Mouse (Mus musculus) spleen, postnatal 4 days (tissue): ENCODE measurements around the gene Igfbp2.

ENCODE experiments used
- DNase-seq, 2 experiments: peaks; one replicate each; pipeline ENCODE4 v3.0.0; 2022; ENCODE audit warnings: low spot score in 2 of 2

Gene Igfbp2

GRCm38 (mm10) chr1:72823751-72824706, at the start of gene Igfbp2:
TSS of gene Igfbp2 (plus strand) at chr1:72824503.
- no peak for DNase-seq

GRCm38 (mm10) chr1:72778789-72779188, 45.5 kb upstream of the Igfbp2 start:
- no peak for DNase-seq

DNA sequence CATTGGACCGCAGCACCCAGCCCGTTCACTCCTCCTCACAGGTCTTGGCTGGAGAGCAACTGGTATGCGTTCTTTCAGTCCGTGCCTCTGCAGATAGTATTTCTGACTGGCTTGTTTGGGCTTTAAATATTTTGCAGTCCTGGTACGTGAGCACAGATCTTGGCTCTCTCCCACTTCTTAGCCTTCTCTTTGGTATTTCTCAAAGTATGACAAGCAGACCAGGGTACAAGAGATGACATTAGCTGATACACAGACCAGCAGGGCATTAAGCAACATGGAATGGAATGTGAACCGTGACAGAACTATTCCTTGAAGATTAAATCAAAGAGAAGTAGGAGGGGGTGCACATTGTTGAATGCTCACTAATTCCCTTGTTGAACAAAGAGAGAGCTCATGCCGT, 43.6 kb upstream of the Igfbp2 start:
- no peak for DNase-seq

DNA sequence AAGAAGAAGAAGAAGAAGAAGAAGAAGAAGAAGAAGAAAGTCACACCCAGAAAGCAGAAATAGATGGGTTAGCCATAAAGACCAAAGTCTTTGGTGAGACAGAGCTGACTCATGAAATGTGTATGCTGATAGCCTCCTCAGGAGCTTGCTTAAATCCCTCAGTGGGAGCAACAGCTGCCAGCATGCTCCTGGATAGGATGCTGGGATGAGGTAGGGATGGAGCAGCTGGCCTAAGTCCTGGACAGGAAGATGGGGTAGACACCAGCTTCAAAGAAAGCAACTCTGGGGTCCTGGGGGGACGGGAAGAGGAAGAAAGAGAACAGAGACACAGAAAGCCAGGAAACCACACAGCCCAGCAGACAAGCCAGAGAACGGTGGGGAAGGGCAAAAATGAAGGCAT, 41.0 kb upstream of the Igfbp2 start:
- DNase-seq: no peak

DNA sequence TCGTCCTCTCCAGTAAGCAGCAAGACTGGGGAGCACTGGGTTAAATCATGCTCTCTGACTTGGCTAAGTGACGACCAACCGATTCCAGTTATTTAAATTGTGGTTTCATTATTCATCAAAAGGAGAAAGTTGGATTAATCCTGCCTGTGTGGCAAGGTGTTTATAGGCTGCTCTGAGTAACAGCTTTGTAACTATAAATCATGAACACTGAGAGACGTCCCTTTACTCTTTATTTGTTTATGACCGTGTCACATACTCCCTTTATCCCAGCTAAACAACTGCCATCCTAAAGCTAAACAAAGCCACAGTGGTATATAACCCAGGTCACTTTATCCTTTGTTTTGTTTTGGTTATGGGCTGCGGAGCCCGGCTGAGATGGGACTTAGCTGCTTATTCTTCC, 40.3 kb upstream of the Igfbp2 start:
- no peak for DNase-seq

DNA sequence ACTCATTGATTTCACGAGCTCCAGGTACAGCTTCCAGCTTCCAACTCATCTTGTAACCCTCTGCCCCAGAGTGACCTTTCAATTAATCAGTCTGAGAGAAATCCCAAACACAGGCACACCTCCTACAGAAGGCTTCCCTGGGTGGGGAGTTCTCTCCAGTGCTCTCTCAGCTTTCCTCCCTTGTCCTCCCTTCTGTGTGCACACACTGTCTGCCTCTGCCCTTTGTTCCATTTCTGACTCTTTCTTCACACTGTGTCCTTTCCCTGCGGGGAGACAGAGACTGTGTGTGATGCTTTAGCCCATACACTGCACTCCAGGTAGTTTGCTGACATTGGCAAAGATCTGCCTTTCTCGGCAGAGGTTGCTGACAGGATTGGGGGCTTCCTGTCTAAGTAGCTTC, 33.6 kb upstream of the Igfbp2 start:
- DNase-seq: no peak

- no peak for DNase-seq
These were observed 32.6 kb upstream of the Igfbp2 start for GRCm38 (mm10) chr1:72791743-72792142.

- no peak for DNase-seq
These were observed 32.0 kb upstream of the Igfbp2 start for GRCm38 (mm10) chr1:72792262-72792661.

GRCm38 (mm10) chr1:72793230-72793629, 31.1 kb upstream of the Igfbp2 start:
- DNase-seq: no peak

- no peak for DNase-seq
These were observed 28.2 kb upstream of the Igfbp2 start for GRCm38 (mm10) chr1:72796128-72796527.

DNA sequence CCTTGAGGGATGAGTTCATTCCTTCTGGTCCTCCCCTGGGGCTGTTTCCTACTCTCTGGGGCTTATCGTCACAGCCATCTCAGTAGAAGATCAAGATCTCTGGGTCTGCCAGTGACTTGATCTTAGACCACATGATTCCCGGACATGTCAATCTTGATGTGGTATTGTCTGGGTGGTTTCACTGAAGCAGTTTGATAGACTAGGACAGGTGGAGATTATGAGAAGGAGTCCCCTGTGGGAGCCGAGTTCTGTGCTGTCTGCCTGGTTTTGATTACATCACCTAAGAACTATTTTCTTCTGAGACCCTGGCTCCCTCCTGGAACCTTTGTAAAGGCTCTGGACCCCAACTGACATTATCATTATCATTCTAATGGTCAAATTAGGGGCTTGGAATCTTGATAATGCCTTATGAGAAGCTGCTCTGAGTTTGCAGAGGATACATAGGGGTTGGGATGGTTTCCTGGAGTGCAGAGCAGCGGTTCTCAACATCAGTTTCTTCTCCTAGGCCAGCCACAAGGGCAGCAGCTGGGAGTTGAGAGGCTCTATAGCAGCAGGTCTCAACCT, 27.1 kb upstream of the Igfbp2 start:
- DNase-seq: no peak

- DNase-seq: no peak
These were observed 25.9 kb upstream of the Igfbp2 start for GRCm38 (mm10) chr1:72798441-72798840.

DNA sequence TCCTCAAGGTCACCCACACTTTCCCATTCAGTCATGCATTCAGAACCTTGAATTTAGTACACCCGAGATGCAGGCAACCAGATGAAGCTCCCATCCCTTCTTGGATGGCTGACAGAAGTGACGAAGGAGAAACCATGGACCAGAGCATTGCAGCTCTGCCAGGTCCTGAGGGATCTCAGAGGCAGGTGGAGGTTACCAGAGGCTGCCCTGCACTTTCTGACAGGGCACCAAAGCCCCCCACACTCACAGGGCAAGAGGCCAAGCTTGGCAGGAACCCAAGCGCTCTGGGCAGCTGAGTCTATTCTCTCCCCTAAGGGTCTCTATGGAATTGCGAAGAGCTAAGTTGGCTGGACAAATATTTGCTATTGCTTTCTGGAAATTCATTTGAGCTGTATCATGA, 20.3 kb upstream of the Igfbp2 start:
- DNase-seq: no peak

DNA sequence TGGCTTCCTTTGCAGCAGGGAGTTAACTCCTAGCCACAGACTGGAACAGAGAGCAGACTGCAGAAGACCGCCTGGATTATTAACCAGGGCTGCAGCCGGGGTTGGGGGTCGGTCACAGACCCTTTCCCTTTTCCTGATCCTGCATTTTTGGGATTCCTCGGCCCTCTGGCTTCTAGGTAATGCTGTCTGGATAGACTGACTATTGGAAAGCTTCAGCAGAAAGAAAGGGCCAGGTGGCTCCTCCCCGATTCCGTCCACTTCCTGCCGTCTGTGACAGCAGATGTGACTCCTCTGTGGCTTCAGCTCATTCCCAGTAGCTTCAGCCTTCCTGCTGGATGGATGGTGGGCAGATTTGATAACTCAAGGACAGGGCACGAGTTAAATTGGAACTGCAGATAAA, 19.3 kb upstream of the Igfbp2 start:
- no peak for DNase-seq

GRCm38 (mm10) chr1:72805476-72806043, 18.7 kb upstream of the Igfbp2 start:
- DNase-seq: no peak

DNA sequence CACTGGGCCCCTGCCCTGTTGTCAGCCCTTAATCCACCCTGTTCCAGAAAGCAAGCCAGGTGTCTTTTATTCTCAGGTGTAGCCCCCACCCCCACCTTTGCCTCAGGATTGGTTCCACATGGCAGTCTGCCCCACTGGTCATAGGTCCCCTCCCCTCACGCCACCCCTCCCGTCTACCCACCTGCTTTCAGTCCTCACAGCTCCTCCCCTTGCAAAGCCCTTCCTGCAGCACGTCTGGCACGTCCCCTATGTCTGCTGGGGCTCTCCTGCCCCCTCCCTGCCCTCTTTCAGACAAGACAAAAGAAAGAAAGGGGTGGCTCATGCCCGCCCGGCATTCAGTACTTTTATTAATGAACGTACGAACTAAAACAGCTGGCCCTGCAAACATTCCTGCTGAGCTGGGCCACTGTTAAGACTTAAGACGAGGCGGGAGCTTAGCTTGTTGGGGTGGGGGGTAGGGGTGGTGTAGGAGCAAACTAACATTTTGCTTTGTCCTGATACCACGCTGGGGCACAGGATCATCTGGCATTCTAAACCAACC, 18.2 kb upstream of the Igfbp2 start:
- DNase-seq: no peak

GRCm38 (mm10) chr1:72809304-72809703, 15.0 kb upstream of the Igfbp2 start:
- no peak for DNase-seq

GRCm38 (mm10) chr1:72809951-72810675, 14.2 kb upstream of the Igfbp2 start:
- no peak for DNase-seq

DNA sequence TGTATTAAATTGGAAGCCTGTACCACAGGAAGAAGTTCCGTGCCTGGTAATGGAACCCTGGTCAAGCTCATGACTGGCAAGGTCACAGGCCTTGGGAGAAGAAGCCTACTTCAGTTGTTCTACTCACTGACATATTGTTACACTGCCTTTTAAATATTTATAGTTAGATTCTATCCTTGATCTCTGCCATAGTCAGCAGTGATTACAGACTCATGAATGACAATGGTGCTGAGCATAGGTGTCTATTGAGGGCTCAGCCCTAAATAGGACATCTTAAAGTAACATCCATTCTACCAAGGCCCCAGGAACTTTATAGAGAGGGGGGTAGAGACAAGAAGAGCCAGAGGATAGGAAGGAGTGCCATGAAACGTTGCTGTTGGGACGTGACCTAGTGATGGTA, 13.2 kb upstream of the Igfbp2 start:
- DNase-seq: no peak

- no peak for DNase-seq
These were observed 11.1 kb upstream of the Igfbp2 start for GRCm38 (mm10) chr1:72813089-72813638.

GRCm38 (mm10) chr1:72813639-72814403, 10.5 kb upstream of the Igfbp2 start:
- no peak for DNase-seq
